Mouse (Mus musculus) spleen, adult 2 months (tissue): ENCODE measurements around the gene Lztr1.

Experiments used
- CTCF ChIP-seq: fragments of 200-500 bp; IDR thresholded peaks from 2 replicates; pipeline ENCODE4 v1.5.1; 2011; ENCODE audit warnings: mild to moderate bottlenecking, inconsistent platforms; ENCODE audit not compliant: insufficient read depth, insufficient read length, insufficient replicate concordance; ENCODE audit errors: extremely low read depth
- POLR2A ChIP-seq: fragments of 200-500 bp; IDR thresholded peaks from 2 replicates; pipeline ENCODE4 v1.6.1; 2011; ENCODE audit warnings: low read depth, low read length, inconsistent platforms

GRCm38 (mm10) chr16:17508546-17509239, at the start of gene Lztr1:
- TF ChIP-seq CTCF (no peak), POLR2A (peak; percentile 26; the same call in 1 of the 2 replicates)
